Mouse (Mus musculus): Measurements from ENCODE around the gene Jund.

GRCm38 (mm10) chr8:70682193-70682592 lies 16.6 kb upstream of the Jund start:
- TF ChIP-seq TAL1 (IDR thresholded peaks at IDR 0.05; ENCODE audit: low read length): no peak
- TF ChIP-seq GATA1 (IDR thresholded peaks at IDR 0.05; ENCODE audit: low read length): no peak
